Mouse (Mus musculus) G1E (cell line): ENCODE data around the gene Rad9a.

ENCODE experiments used
- CTCF ChIP-seq: IDR thresholded peaks from 2 replicates; pipeline ENCODE4 v1.5.1; 2012; ENCODE audit warnings: low read depth, low read length, inconsistent platforms, mixed read lengths
- GATA1 ChIP-seq: IDR thresholded peaks from 2 replicates; pipeline ENCODE4 v1.6.1; 2012; ENCODE audit warnings: borderline replicate concordance, low read length, inconsistent platforms, mixed read lengths
- GATA2 ChIP-seq: IDR thresholded peaks from 2 replicates; pipeline ENCODE4 v1.6.1; 2012; ENCODE audit warnings: low read depth, low read length, inconsistent platforms, borderline replicate concordance
- POLR2AphosphoS5 ChIP-seq: IDR thresholded peaks from 2 replicates; pipeline ENCODE4 v1.6.1; 2012; ENCODE audit warnings: low read depth, low read length, inconsistent platforms; ENCODE audit not compliant: insufficient replicate concordance
- TAL1 ChIP-seq: conservative IDR thresholded peaks from 2 replicates; pipeline ENCODE4 v1.6.1; 2012; ENCODE audit warnings: low read depth, low read length, inconsistent platforms, mixed read lengths

DNA sequence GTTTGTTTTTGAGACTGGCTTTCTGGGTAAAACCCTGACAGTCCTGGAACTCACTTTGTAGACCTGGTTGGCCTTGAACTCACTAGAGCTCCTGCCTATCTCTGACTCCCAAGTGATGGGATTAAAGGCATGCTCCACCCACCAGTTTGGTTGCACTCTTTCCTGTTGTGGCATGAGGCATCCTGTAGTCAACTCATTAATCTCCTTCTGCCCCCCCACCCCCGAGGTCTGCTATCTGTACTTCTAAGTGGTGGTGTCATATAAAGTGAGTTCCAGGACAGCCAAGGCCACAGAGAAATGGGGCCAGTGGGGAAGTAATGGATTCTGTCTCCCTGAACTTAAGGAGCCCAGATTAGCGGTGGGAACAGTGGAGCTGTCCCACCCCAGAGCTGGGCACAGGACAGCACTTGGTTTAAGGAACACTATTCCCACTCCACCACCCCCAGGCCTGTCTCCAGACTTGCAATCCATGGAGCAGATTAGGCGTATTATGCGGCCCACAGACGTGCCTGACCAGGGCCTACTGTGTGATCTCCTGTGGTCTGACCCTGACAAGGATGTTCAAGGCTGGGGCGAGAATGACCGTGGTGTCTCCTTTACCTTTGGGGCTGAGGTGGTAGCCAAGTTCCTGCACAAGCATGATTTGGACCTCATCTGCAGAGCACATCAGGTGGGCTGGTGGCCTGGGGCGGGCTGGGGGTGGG is 7.3 kb downstream of the Rad9a start:
- TF ChIP-seq GATA2 (no peak), CTCF (no peak), GATA1 (no peak), TAL1 (no peak), POLR2AphosphoS5 (no peak)
